Mouse (Mus musculus): ENCODE data around the gene Nfe2l1. TPM values are rescaled to one million over a fixed set of nuclear protein-coding genes. Genes with fewer than 3 reads are reported as not detected.

Gene Nfe2l1
- polyA plus RNA-seq, 1 experiment from 2014 or later = 62.5 TPM

DNA sequence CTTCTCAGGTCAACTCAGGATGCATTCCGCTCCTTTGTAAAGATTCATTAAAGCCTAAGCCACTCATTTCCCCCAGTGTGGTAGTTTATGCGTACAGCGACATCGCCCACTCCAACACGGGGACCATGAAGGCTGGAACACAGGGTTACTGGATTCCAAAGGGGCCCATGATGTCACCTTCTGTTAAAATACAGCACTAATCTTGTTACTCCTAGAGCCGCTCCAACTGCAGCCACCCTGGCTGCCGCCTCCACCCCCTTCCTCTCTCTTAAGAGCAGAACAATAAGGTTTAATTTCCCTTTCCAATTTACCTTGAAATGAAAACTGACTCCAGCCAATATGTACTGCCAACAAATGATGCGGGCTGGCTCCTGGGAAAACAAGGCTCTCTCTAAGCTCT is 54.7 kb downstream of the Nfe2l1 start:
- H3K27me3 ChIP-seq = no peaks in the 10 kb centered on the region
- ATAC-seq (ENCODE audit: borderline replicate concordance, extremely low read depth, low FRiP score, low TSS enrichment) = no peak
- WGBS = 81% methylated on average over 8 of the region's 8 CpGs
- H3K9ac ChIP-seq = no peak overlapping the region
- H3K4me1 ChIP-seq = peaks cover 10% of the 10 kb centered on the region
- no peak overlapping the region for H3K27ac ChIP-seq
- no peak overlapping the region for H3K4me3 ChIP-seq
- H3K9me3 ChIP-seq = no peaks in the 10 kb centered on the region
- peaks cover 22% of the 10 kb centered on the region for H3K36me3 ChIP-seq
- H3K4me2 ChIP-seq = no peak overlapping the region

DNA sequence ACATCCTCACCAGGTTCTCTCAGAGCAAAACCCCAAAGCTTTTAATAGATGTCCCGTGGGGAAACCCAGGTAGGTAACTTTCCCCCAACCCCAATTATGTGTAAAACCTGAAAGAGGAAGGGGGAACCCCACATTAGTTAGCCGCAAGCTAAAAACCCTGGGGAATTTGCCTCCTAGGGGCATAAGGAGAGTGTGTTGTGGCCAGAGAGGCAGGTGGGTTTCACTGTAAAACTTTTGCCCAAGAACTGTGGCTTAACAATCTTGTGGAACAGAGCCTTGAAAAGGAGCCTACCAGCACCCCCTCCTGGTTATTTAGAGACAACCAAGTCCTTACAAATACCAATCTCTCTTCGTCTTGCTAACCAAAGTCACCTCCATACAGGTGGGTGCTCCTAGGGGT is 55.2 kb downstream of the Nfe2l1 start:
- H3K36me3 ChIP-seq = peaks cover 27% of the 10 kb centered on the region
- peaks cover 10% of the 10 kb centered on the region for H3K4me1 ChIP-seq
- H3K9ac ChIP-seq = no peak overlapping the region
- H3K9me3 ChIP-seq = no peaks in the 10 kb centered on the region
- no peaks in the 10 kb centered on the region for H3K27me3 ChIP-seq
- no peak overlapping the region for H3K4me3 ChIP-seq
- no peak overlapping the region for H3K27ac ChIP-seq
- no peak for ATAC-seq (ENCODE audit: borderline replicate concordance, extremely low read depth, low FRiP score, low TSS enrichment)
- WGBS = 80% methylated on average over 3 of the region's 3 CpGs
- no peak overlapping the region for H3K4me2 ChIP-seq

DNA sequence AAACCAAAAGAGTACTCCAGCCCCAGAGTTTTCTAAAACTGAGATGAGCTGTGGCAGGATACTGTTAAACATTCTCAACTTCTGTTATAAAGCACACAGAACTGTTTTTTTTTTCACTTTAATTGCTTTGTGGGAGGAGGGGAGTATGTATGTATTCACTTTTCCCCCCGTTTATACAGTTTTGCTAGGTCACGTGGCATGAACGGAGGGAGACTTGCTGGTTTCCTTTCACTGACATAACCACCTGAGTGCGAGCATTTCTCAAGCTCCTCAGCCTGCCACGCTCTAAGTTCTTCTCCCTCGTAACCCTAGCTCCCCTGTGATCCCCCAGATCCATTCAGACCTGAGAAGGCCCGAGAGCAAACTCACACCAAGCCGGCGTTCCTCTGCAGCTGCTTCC is 57.4 kb downstream of the Nfe2l1 start:
- ATAC-seq (ENCODE audit: borderline replicate concordance, extremely low read depth, low FRiP score, low TSS enrichment) = no peak
- 83% methylated on average over 9 of the region's 9 CpGs for WGBS
- Histone ChIP-seq H3K9me3 (no peaks in the 10 kb centered on the region), H3K27me3 (no peaks in the 10 kb centered on the region), H3K9ac (no peak overlapping the region), H3K27ac (no peak overlapping the region), H3K4me3 (no peak overlapping the region), H3K36me3 (peaks cover 35% of the 10 kb centered on the region), H3K4me2 (no peak overlapping the region), H3K4me1 (peaks cover 22% of the 10 kb centered on the region)

DNA sequence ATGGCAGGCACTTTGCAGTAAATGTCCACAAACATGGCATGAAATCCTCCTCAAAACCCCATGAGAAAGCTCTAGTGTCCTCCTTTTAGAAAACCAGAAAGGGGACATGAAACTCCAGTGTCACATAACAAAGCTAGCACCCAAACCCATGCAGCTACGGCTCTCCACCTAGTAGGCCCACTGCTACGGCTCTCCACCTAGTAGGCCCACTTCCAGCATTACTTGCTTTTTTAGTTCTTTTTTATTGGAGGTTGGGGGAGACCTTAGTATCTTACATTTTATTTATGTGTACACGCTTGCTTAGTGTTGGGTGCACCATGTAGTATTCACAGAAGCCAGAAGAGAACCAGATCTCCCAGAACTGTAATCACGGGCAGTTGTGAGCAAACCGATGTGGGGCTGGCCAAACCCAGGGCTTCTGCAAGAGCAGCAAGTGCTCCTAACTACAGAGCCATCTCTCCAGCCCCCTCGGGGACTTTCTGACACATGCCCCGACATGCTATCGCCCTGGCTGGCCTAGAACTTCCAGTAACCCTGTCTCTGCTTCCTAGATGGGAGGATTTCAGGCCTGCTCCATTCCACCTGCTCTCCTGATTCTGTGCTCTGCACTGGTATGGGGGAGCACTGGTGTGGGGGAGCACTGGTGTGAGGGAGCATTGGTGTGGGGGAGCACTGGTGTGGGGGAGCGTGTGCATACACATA is 58.3 kb downstream of the Nfe2l1 start:
- ATAC-seq (ENCODE audit: borderline replicate concordance, extremely low read depth, low FRiP score, low TSS enrichment) = no peak
- Histone ChIP-seq H3K4me2 (no peak overlapping the region), H3K4me3 (no peak overlapping the region), H3K27ac (no peak overlapping the region), H3K36me3 (peaks cover 35% of the 10 kb centered on the region), H3K9ac (no peak overlapping the region), H3K27me3 (no peaks in the 10 kb centered on the region), H3K4me1 (peaks cover 16% of the 10 kb centered on the region), H3K9me3 (no peaks in the 10 kb centered on the region)
- WGBS = 96% methylated on average over 9 of the region's 9 CpGs

DNA sequence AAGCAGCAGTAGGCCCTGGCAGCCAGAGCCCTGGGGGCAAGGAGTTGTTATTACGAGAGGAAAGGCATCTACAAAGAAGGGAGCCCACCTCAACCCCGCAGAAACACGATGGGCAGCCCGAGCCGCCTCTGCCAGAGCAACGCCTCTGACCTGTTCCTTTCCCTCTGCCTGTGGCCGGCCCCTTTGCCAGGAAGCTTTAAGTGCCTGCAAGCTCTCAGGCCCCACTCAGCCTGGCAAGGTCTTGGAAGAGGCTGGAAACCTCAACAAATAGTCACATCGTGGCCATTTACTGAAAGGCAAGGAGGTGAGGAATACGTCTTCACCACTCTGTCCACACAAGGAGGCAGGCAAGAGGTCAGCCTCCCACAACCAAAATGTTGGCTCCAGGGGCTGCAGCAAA is 61.5 kb downstream of the Nfe2l1 start:
- ATAC-seq (ENCODE audit: borderline replicate concordance, extremely low read depth, low FRiP score, low TSS enrichment) = no peak
- peaks cover 35% of the 10 kb centered on the region for H3K36me3 ChIP-seq
- peak overlapping the region; percentile 2; the same call in 1 of the 2 replicates for H3K4me2 ChIP-seq
- H3K27me3 ChIP-seq = no peaks in the 10 kb centered on the region
- H3K4me3 ChIP-seq = no peak overlapping the region
- no peaks in the 10 kb centered on the region for H3K9me3 ChIP-seq
- WGBS = 44% methylated on average over 9 of the region's 9 CpGs
- peak overlapping the region; percentile 80 for H3K27ac ChIP-seq
- peaks cover 13% of the 10 kb centered on the region; the same call in 1 of the 2 replicates for H3K4me1 ChIP-seq
- H3K9ac ChIP-seq = no peak overlapping the region

MicroRNAs within 50 kb of the gene (microRNA counts, 519-probe panel; counts per million panel counts)
- 3,467 counts per million, percentile 92 among the panel's probes with 10 or more counts for microRNA mmu-miR-152

Small RNA genes within 50 kb of the gene (microRNA-seq; reads per million reads assigned to microRNA genes)
- 181 reads per million, percentile 59 among the genes with 10 or more reads in this experiment for gene Mir152

Other genes starting within 250 kb of the Nfe2l1 start
- 20.0 and 20.3 TPM in 2 replicates for gene Snx11, start 52.4 kb downstream of the Nfe2l1 start, polyA plus RNA-seq (2015; fragmentation: Nextera tagmentation; extraction: Ambion mirVana)
- 114 and 121 TPM in 2 replicates for gene Cbx1, start 40.8 kb downstream of the Nfe2l1 start, polyA plus RNA-seq (2015; fragmentation: Nextera tagmentation; extraction: Ambion mirVana)
- 134 and 138 TPM in 2 replicates for gene Copz2, start 19.9 kb upstream of the Nfe2l1 start, polyA plus RNA-seq (2015; fragmentation: Nextera tagmentation; extraction: Ambion mirVana)
- 65.8 and 67.2 TPM in 2 replicates for gene Cdk5rap3, start 86.5 kb upstream of the Nfe2l1 start, polyA plus RNA-seq (2015; fragmentation: Nextera tagmentation; extraction: Ambion mirVana)
- gene Prr15l, start 98.1 kb upstream of the Nfe2l1 start, polyA plus RNA-seq (2015; fragmentation: Nextera tagmentation; extraction: Ambion mirVana) = 38.2 and 40.1 TPM in 2 replicates
- gene Pnpo, start 114.0 kb upstream of the Nfe2l1 start, polyA plus RNA-seq (2015; fragmentation: Nextera tagmentation; extraction: Ambion mirVana) = 30.4 and 34.3 TPM in 2 replicates
- 15.7 and 17.9 TPM in 2 replicates for gene Sp2, start 153.0 kb upstream of the Nfe2l1 start, polyA plus RNA-seq (2015; fragmentation: Nextera tagmentation; extraction: Ambion mirVana)
- gene Sp6, start 183.4 kb upstream of the Nfe2l1 start, polyA plus RNA-seq (2015; fragmentation: Nextera tagmentation; extraction: Ambion mirVana) = 0.72 and 0.98 TPM in 2 replicates
- gene Scrn2, start 200.0 kb upstream of the Nfe2l1 start, polyA plus RNA-seq (2015; fragmentation: Nextera tagmentation; extraction: Ambion mirVana) = 31.2 and 31.9 TPM in 2 replicates
- 3.7 and 5.9 TPM in 2 replicates for gene Lrrc46, start 211.4 kb upstream of the Nfe2l1 start, polyA plus RNA-seq (2015; fragmentation: Nextera tagmentation; extraction: Ambion mirVana)
- gene Mrpl10, start 211.6 kb upstream of the Nfe2l1 start, polyA plus RNA-seq (2015; fragmentation: Nextera tagmentation; extraction: Ambion mirVana) = 79.4 and 85.2 TPM in 2 replicates
- 10.3 and 11.7 TPM in 2 replicates for gene Osbpl7, start 220.7 kb upstream of the Nfe2l1 start, polyA plus RNA-seq (2015; fragmentation: Nextera tagmentation; extraction: Ambion mirVana)